Mouse (Mus musculus): ENCODE results near the gene Cenpi. TPM values are rescaled to one million over a fixed set of nuclear protein-coding genes. Genes with fewer than 3 reads are reported as not detected.

Cenpi gene
- polyA plus RNA-seq, 1 experiment from 2014 or later: 22.2 TPM

Other genes starting within 250 kb of the Cenpi start
- 20.4 and 26.9 TPM in 2 replicates for gene Cstf2, start 248.9 kb upstream of the Cenpi start, polyA plus RNA-seq (2015; fragmentation: Nextera tagmentation; extraction: Ambion mirVana)
- gene Xkrx, start 146.0 kb upstream of the Cenpi start, polyA plus RNA-seq (2015; fragmentation: Nextera tagmentation; extraction: Ambion mirVana): 0.18 and 0.41 TPM in 2 replicates
- 0.09 TPM in 1 of 2 replicates, not detected in the other for gene Arl13a, start 120.6 kb upstream of the Cenpi start, polyA plus RNA-seq (2015; fragmentation: Nextera tagmentation; extraction: Ambion mirVana)
- 0.21 and 0.52 TPM in 2 replicates for gene Nox1, start 86.1 kb upstream of the Cenpi start, polyA plus RNA-seq (2015; fragmentation: Nextera tagmentation; extraction: Ambion mirVana)
- 37.5 and 39.3 TPM in 2 replicates for gene Trmt2b, start 31.1 kb upstream of the Cenpi start, polyA plus RNA-seq (2015; fragmentation: Nextera tagmentation; extraction: Ambion mirVana)
- 18.5 and 19.9 TPM in 2 replicates for gene Tmem35a, start 12.9 kb upstream of the Cenpi start, polyA plus RNA-seq (2015; fragmentation: Nextera tagmentation; extraction: Ambion mirVana)
- gene Drp2, start 96.5 kb downstream of the Cenpi start, polyA plus RNA-seq (2015; fragmentation: Nextera tagmentation; extraction: Ambion mirVana): 0.26 and 0.44 TPM in 2 replicates
- gene Taf7l, start 168.4 kb downstream of the Cenpi start, polyA plus RNA-seq (2015; fragmentation: Nextera tagmentation; extraction: Ambion mirVana): not detected in 2 replicates
- 65.5 and 70.3 TPM in 2 replicates for gene Timm8a1, start 233.8 kb downstream of the Cenpi start, polyA plus RNA-seq (2015; fragmentation: Nextera tagmentation; extraction: Ambion mirVana)